Mouse (Mus musculus): ENCODE results near the gene Gm37240.

- no peak for TF ChIP-seq POLR2A (IDR thresholded peaks at IDR 0.05; ENCODE audit: borderline replicate concordance, insufficient read depth, low read length)
- TF ChIP-seq CTCF (IDR thresholded peaks at IDR 0.05; ENCODE audit: borderline replicate concordance, insufficient read depth, low read depth, low read length) = no peak
Observed at GRCm38 (mm10) chr3:84842793-84843192, 1044.5 kb downstream of the Gm37240 start.
